Mouse (Mus musculus) limb, embryonic 12.5 days (tissue): Measurements from ENCODE around the gene Serpinb6b. TPM values are rescaled to one million over a fixed set of nuclear protein-coding genes. Genes with fewer than 3 reads are reported as not detected.

Source experiments
- ATAC-seq: fragments of 200-750 bp; cut with Nextera tagmentation; 2 replicates; pipeline ENCODE4 v1.8.0; 2017; ENCODE audit warnings: low read depth, moderate TSS enrichment; ENCODE audit not compliant: insufficient number of reproducible peaks, insufficient read depth, low FRiP score, low TSS enrichment
- H3K27ac ChIP-seq: fragments of 300-500 bp; sonication (generic); 2 replicates; pipeline ENCODE4 v1.5.1; 2016; ENCODE audit warnings: mild to moderate bottlenecking, moderate library complexity
- H3K27me3 ChIP-seq: fragments of 300-500 bp; sonication (generic); 2 replicates; pipeline ENCODE4 v1.6.1; 2016; ENCODE audit warnings: mild to moderate bottlenecking, moderate library complexity
- H3K36me3 ChIP-seq: fragments of 300-500 bp; sonication (generic); 2 replicates; pipeline ENCODE4 v1.6.1; 2016; ENCODE audit warnings: mild to moderate bottlenecking, moderate library complexity
- H3K4me1 ChIP-seq: fragments of 300-500 bp; sonication (generic); replicated peaks from 2 replicates; pipeline ENCODE4 v1.6.1; 2016
- H3K4me2 ChIP-seq: fragments of 300-500 bp; sonication (generic); 2 replicates; pipeline ENCODE4 v1.6.1; 2016; ENCODE audit warnings: mild to moderate bottlenecking, moderate library complexity
- H3K4me3 ChIP-seq: fragments of 300-500 bp; sonication (generic); replicated peaks from 2 replicates; pipeline ENCODE4 v1.5.1; 2016; ENCODE audit warnings: mild to moderate bottlenecking
- H3K9ac ChIP-seq: fragments of 300-500 bp; sonication (generic); replicated peaks from 2 replicates; pipeline ENCODE4 v1.6.1; 2016; ENCODE audit warnings: mild to moderate bottlenecking, moderate library complexity
- H3K9me3 ChIP-seq: fragments of 300-500 bp; sonication (generic); 2 replicates; pipeline ENCODE4 v1.6.1; 2016; ENCODE audit warnings: mild to moderate bottlenecking, moderate library complexity
- whole genome bisulfite sequencing: fragments of 180-500 bp; shearing (Covaris S2); methylation state at CpG from one replicate; pipeline ENCODE4 v1.1.7; 2016; 5-methylcytosine and 5-hydroxymethylcytosine counted together
- polyA plus RNA-seq: library from polyadenylated mRNA; unstranded; fragments of >200 nt; fragmentation: Nextera tagmentation; extraction: Ambion mirVana; gene quantifications from 2 replicates; pipeline ENCODE4 v1.2.1, GENCODE M21; 2016

Serpinb6b gene
- polyA plus RNA-seq, 1 experiment from 2014 or later, result 0.43 TPM

GRCm38 (mm10) chr13:32982556-32983042 is 17.6 kb downstream of the Serpinb6b start:
- Histone ChIP-seq H3K9ac (no peak overlapping the region), H3K27ac (no peak overlapping the region), H3K4me3 (no peak overlapping the region), H3K36me3 (no peaks in the 10 kb centered on the region), H3K27me3 (no peaks in the 10 kb centered on the region), H3K4me1 (no peaks in the 10 kb centered on the region), H3K4me2 (no peak overlapping the region), H3K9me3 (no peaks in the 10 kb centered on the region)
- no peak for ATAC-seq
- 85% methylated on average over 4 of the region's 4 CpGs for WGBS

- no peaks in the 10 kb centered on the region for H3K36me3 ChIP-seq
- no peak overlapping the region for H3K4me3 ChIP-seq
- H3K9ac ChIP-seq, result no peak overlapping the region
- H3K9me3 ChIP-seq, result no peaks in the 10 kb centered on the region
- ATAC-seq, result no peak
- no peaks in the 10 kb centered on the region for H3K4me1 ChIP-seq
- no peak overlapping the region for H3K4me2 ChIP-seq
- H3K27me3 ChIP-seq, result no peaks in the 10 kb centered on the region
- H3K27ac ChIP-seq, result no peak overlapping the region
Measured at GRCm38 (mm10) chr13:32986256-32986655, 21.2 kb downstream of the Serpinb6b start.

DNA sequence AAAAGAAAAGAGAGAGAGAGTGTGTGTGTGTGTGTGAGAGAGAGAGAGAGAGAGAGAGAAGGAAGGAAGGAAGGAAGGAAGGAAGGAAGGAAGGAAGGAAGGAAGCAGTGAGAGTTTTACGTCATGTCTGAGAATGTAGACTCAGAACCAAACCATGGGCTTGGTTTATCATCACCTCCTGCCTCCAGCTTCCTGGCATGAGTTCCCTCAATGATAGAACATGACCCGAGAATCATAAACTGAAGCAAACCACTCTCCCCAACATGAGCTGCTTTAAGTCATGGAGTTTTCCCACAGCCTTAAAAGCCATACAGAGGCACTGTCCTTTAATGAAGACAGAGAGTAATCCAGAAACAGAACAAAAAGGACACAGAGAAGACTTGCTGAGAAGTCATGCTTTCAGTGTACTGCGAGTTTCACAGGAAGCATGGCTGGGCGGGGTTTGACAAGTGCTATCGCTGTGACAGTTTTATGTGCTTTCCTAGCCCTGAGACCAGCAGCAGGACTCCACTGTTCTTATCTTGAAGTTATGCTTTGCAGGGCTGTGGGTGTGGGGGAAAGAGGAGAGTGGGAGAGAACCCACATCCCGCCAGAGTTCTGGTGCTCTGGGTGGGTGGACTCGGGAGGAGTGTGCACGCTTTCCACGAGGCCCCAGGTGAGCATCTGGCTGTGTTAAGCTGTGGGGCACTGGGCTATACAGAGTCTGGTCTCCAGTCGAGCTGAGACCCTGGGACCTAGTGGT is 28.3 kb downstream of the Serpinb6b start:
- Histone ChIP-seq H3K4me3 (no peak overlapping the region), H3K4me2 (no peak overlapping the region), H3K27me3 (no peaks in the 10 kb centered on the region), H3K36me3 (no peaks in the 10 kb centered on the region), H3K9me3 (no peaks in the 10 kb centered on the region), H3K27ac (no peak overlapping the region), H3K9ac (no peak overlapping the region), H3K4me1 (no peaks in the 10 kb centered on the region)
- ATAC-seq, result no peak
- WGBS, result 62% methylated on average over 10 of the region's 10 CpGs

- Histone ChIP-seq H3K9me3 (no peaks in the 10 kb centered on the region), H3K36me3 (no peaks in the 10 kb centered on the region), H3K4me2 (no peak overlapping the region), H3K27me3 (no peaks in the 10 kb centered on the region), H3K9ac (no peak overlapping the region), H3K4me1 (no peaks in the 10 kb centered on the region), H3K4me3 (no peak overlapping the region), H3K27ac (no peak overlapping the region)
- ATAC-seq, result no peak
- WGBS, result 72% methylated on average over 2 of the region's 2 CpGs
Measured at GRCm38 (mm10) chr13:32993894-32994242, 28.9 kb downstream of the Serpinb6b start.

GRCm38 (mm10) chr13:32995051-32995450 is 30.0 kb downstream of the Serpinb6b start:
- WGBS, result 79% methylated on average over 4 of the region's 4 CpGs
- Histone ChIP-seq H3K4me2 (no peak overlapping the region), H3K9me3 (no peaks in the 10 kb centered on the region), H3K4me1 (no peaks in the 10 kb centered on the region), H3K27me3 (no peaks in the 10 kb centered on the region), H3K36me3 (no peaks in the 10 kb centered on the region), H3K9ac (no peak overlapping the region), H3K27ac (no peak overlapping the region), H3K4me3 (no peak overlapping the region)
- no peak for ATAC-seq

- no peak overlapping the region for H3K4me2 ChIP-seq
- no peak overlapping the region for H3K27ac ChIP-seq
- no peaks in the 10 kb centered on the region for H3K36me3 ChIP-seq
- H3K9ac ChIP-seq, result no peak overlapping the region
- no peak for ATAC-seq
- WGBS, result 86% methylated on average over 5 of the region's 5 CpGs
- H3K4me3 ChIP-seq, result no peak overlapping the region
- H3K4me1 ChIP-seq, result 0 out of 2 replicates have a peak, but pooled peaks cover 5% of the 10 kb centered on the region
- no peaks in the 10 kb centered on the region for H3K9me3 ChIP-seq
- H3K27me3 ChIP-seq, result no peaks in the 10 kb centered on the region
Measured at GRCm38 (mm10) chr13:33001341-33001740, 36.3 kb downstream of the Serpinb6b start.

- H3K9me3 ChIP-seq, result no peaks in the 10 kb centered on the region
- H3K4me3 ChIP-seq, result peak within 1 kb of the TSS; percentile 34
- H3K36me3 ChIP-seq, result no peaks in the 10 kb centered on the region
- H3K27ac ChIP-seq, result peak within 1 kb of the TSS; percentile 75; the same call in 1 of the 2 replicates
- peak within 1 kb of the TSS; percentile 44; the same call in 1 of the 2 replicates for H3K9ac ChIP-seq
- no peaks in the 10 kb centered on the region for H3K27me3 ChIP-seq
- WGBS, result 84% methylated on average over 3 of the region's 3 CpGs
- H3K4me2 ChIP-seq, result peak within 1 kb of the TSS; percentile 53
- H3K4me1 ChIP-seq, result 0 out of 2 replicates have a peak, but pooled peaks cover 5% of the 10 kb centered on the region
- ATAC-seq, result no peak
Measured at GRCm38 (mm10) chr13:33002950-33003349, 37.9 kb downstream of the Serpinb6b start, which contains the start of gene Serpinb9. TSS of gene Serpinb9 (plus strand) at chr13:33003250.

DNA sequence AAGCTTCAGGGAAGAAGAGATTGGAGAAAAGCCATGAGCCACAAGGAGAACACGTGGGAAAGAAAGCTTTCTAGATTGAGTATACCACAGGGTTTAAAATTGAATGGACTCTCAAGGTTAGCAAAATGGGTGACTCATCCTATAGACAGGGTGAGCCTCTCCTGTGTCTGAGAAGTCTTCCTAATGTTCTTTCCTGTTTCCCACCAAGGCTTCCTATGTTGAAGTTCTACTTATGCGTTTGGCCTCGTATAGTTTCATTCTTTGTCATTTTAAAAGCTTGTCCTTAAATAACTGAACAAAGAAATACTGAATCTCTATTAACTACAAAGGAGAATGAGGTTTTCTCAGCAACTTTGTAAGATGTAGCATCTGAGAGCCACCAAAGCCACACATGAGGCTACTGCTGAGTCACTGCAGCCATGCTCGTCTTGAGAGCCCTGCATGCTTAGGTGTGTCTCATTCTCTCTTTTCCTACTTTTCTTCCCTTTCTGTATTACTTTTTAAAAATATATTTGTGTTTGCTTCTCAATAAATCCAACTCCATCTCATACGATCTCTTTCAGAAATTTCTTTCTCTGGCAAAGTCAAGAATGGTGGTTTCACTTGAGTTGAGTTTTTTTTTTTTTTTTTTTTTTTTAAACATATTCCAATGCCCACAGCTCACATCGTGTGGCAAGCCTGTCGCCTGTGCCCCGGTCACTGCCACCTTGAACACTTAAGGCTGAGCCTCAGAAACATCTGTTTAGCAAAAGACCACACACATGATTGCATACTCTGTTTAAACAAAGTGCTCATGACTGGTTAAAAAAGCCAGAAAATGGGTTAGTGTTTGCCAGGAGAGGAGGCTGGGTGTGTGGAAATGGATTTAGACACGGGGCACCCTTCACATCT is 38.8 kb downstream of the Serpinb6b start:
- H3K4me2 ChIP-seq, result peak overlapping the region; percentile 53
- 60% methylated on average over 9 of the region's 9 CpGs for WGBS
- no peaks in the 10 kb centered on the region for H3K27me3 ChIP-seq
- 0 out of 2 replicates have a peak, but pooled peaks cover 5% of the 10 kb centered on the region for H3K4me1 ChIP-seq
- H3K9ac ChIP-seq, result peak overlapping the region; percentile 44
- ATAC-seq, result peak; percentile 33; the same call in 1 of the 2 replicates
- H3K9me3 ChIP-seq, result no peaks in the 10 kb centered on the region
- H3K4me3 ChIP-seq, result peak overlapping the region; percentile 34
- H3K36me3 ChIP-seq, result no peaks in the 10 kb centered on the region
- H3K27ac ChIP-seq, result peak overlapping the region; percentile 75

GRCm38 (mm10) chr13:33004414-33005105 is 39.6 kb downstream of the Serpinb6b start:
- peak overlapping the region; percentile 34 for H3K4me3 ChIP-seq
- H3K9ac ChIP-seq, result peak overlapping the region; percentile 44
- H3K4me1 ChIP-seq, result 0 out of 2 replicates have a peak, but pooled peaks cover 5% of the 10 kb centered on the region
- peak overlapping the region; percentile 75 for H3K27ac ChIP-seq
- no peaks in the 10 kb centered on the region for H3K9me3 ChIP-seq
- H3K36me3 ChIP-seq, result no peaks in the 10 kb centered on the region
- H3K27me3 ChIP-seq, result no peaks in the 10 kb centered on the region
- 17% methylated on average over 12 of the region's 12 CpGs for WGBS
- ATAC-seq, result peak; percentile 91
- H3K4me2 ChIP-seq, result peak overlapping the region; percentile 53

- no peak overlapping the region for H3K4me3 ChIP-seq
- WGBS, result 56% methylated on average over 2 of the region's 2 CpGs
- H3K9me3 ChIP-seq, result no peaks in the 10 kb centered on the region
- 0 out of 2 replicates have a peak, but pooled peaks cover 5% of the 10 kb centered on the region for H3K4me1 ChIP-seq
- H3K36me3 ChIP-seq, result no peaks in the 10 kb centered on the region
- no peak overlapping the region for H3K9ac ChIP-seq
- no peaks in the 10 kb centered on the region for H3K27me3 ChIP-seq
- no peak for ATAC-seq
- H3K27ac ChIP-seq, result no peak overlapping the region
- no peak overlapping the region for H3K4me2 ChIP-seq
Measured at GRCm38 (mm10) chr13:33005501-33006075, 40.6 kb downstream of the Serpinb6b start.
